Mouse (Mus musculus) bone marrow macrophage, adult 2 months (primary cell): ENCODE measurements around the gene Senp8. TPM values are rescaled to one million over a fixed set of nuclear protein-coding genes. Genes with fewer than 3 reads are reported as not detected.

Experiments
- H3K27ac ChIP-seq: 2 replicates; pipeline ENCODE4 v1.5.1; 2012; ENCODE audit warnings: low read depth, low read length; ENCODE audit not compliant: insufficient read depth
- H3K4me1 ChIP-seq: 2 replicates; pipeline ENCODE4 v1.6.1; 2012; ENCODE audit warnings: low read length; ENCODE audit not compliant: control insufficient read depth, insufficient read depth
- H3K4me3 ChIP-seq: 2 replicates; pipeline ENCODE4 v1.5.1; 2012; ENCODE audit warnings: mild to moderate bottlenecking, low read length, moderate library complexity; ENCODE audit not compliant: insufficient read depth
- CTCF ChIP-seq: IDR thresholded peaks from 2 replicates; pipeline ENCODE4 v1.5.1; 2012; ENCODE audit warnings: low read depth, mild to moderate bottlenecking, low read length, moderate library complexity
- POLR2A ChIP-seq: IDR thresholded peaks from 2 replicates; pipeline ENCODE4 v1.6.1; 2012; ENCODE audit warnings: mild to moderate bottlenecking, low read depth, low read length, borderline replicate concordance
- polyA plus RNA-seq: library from polyadenylated mRNA; stranded (reverse); fragments of >200 nt; gene quantifications from 2 replicates; pipeline ENCODE4 v1.2.4, GENCODE M21; 2012; ENCODE audit not compliant: missing spikeins, insufficient read depth, insufficient read length

The Senp8 gene
- polyA plus RNA-seq, 1 experiment = 7.9 TPM

GRCm38 (mm10) chr9:59691635-59692094 is 58.8 kb downstream of the Senp8 start:
- Histone ChIP-seq H3K4me3 (peak overlapping the region; percentile 53), H3K27ac (0 out of 2 replicates have a peak overlapping the region, but pooled peaks have one; percentile 1), H3K4me1 (peaks cover 4% of the 10 kb centered on the region)
- no peak for TF ChIP-seq CTCF
- TF ChIP-seq POLR2A = no peak

DNA sequence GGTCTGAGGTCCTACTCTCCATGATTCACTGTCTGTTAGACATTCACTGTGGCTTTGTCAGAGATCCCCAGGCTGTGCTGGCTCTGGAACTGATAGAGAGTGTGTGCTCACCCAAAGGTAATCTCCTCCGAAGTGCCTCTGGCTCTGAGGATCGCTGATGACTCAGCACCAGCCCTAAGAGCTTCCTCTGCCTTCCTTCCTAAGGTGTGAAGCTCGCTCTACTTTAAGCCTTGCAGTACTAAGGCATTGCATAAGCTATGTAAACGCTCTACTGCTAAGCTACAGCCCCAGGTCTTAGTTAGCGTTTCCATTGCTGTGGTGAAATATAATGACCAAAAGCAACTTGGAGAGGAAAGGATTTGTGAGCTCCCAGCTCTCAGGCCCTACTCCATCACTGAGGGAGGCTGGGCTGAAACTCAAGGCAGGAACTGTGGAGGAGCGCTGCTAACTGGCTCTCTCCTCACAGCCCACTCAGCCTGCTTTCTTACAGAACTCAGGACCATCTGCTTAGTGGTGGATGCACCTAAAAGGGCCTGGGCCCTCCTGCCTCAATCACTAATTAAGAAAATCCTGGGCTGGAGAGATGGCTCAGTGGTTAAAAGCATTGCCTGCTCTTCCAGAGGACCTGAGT is 63.0 kb downstream of the Senp8 start:
- no peak overlapping the region for H3K4me3 ChIP-seq
- no peak overlapping the region for H3K27ac ChIP-seq
- H3K4me1 ChIP-seq = peaks cover 4% of the 10 kb centered on the region
- TF ChIP-seq CTCF = no peak
- no peak for TF ChIP-seq POLR2A

Other genes with a start within 250 kb of the Senp8 start
- gene Hexa, start 211.2 kb downstream of the Senp8 start, polyA plus RNA-seq = 952 and 993 TPM in 2 replicates
- 1.3 and 1.6 TPM in 2 replicates for gene Tmem202, start 210.9 kb downstream of the Senp8 start, polyA plus RNA-seq
- gene Celf6, start 172.8 kb downstream of the Senp8 start, polyA plus RNA-seq = not detected in 2 replicates
- 32.3 and 37.4 TPM in 2 replicates for gene Parp6, start 133.4 kb downstream of the Senp8 start, polyA plus RNA-seq
- 1,076 and 1,171 TPM in 2 replicates for gene Pkm, start 94.3 kb downstream of the Senp8 start, polyA plus RNA-seq
- gene Gramd2, start 70.6 kb downstream of the Senp8 start, polyA plus RNA-seq = not detected in 2 replicates
- gene Myo9a, start 186 bp upstream of the Senp8 start, polyA plus RNA-seq = 10.2 and 13.1 TPM in 2 replicates
- not detected in 2 replicates for gene Nr2e3, start 209.9 kb upstream of the Senp8 start, polyA plus RNA-seq